Mouse (Mus musculus): Measurements from ENCODE around the gene Gm4952. TPM values are rescaled to one million over a fixed set of nuclear protein-coding genes. Genes with fewer than 3 reads are reported as not detected.

Gm4952 gene
- polyA plus RNA-seq, 1 experiment from 2014 or later: 0.09 TPM

DNA sequence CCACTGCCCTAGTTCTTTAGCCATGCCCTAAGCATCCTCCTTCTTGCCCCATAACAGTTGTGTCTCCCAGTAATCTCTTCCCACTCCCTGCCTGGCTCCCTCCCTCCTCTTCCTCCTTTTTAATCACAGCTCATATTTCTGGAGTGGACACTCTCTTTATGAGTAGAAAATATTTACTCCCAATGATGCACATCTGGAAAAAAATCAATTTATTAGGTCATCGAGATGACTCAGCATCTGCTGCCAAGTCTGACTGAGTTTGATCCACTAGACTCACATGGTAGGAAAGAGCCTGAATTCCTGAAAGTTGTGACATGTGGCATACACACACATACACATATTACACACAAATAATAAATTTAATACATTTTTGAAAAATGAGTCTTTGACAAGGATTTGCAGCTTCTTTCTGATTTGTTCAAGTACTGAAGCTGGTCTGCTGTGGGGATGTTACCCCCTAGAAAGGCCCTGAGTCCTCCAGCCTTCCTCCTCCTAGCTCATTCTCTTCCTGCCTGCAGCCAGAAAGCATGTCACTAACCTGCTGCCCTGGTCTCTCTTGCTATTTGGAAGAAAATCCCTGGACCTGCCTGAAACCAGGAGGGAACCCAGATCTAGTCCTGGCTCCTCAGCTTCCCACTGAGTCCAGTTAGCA lies 27.0 kb upstream of the Gm4952 start:
- WGBS (ENCODE audit: insufficient replicate concordance): 88% methylated on average over 1 of the region's 1 CpGs
- Histone ChIP-seq H3K36me3 (ENCODE audit: control insufficient read depth, insufficient read depth, low read length) (no peaks in the 10 kb centered on the region), H3K4me3 (ENCODE audit: low read depth, low read length) (peak overlapping the region; percentile 53; the same call in 1 of the 2 replicates), H3K9ac (ENCODE audit: low read depth, low read length) (peak overlapping the region; percentile 66), H3K4me2 (peak overlapping the region; percentile 83), H3K27ac (ENCODE audit: low read depth, low read length) (peak overlapping the region; percentile 62; the same call in 1 of the 2 replicates), H3K9me3 (replicated peaks; ENCODE audit: control insufficient read depth, low read length) (no peaks in the 10 kb centered on the region), H3K27me3 (ENCODE audit: control insufficient read depth, insufficient read depth, low read length) (no peaks in the 10 kb centered on the region), H3K4me1 (ENCODE audit: control insufficient read depth, insufficient read depth, low read length) (peaks cover 2% of the 10 kb centered on the region; the same call in 1 of the 2 replicates)
- peak; percentile 17; the same call in 1 of the 2 replicates for ATAC-seq (replicated peaks; ENCODE audit: insufficient number of reproducible peaks, low FRiP score, low TSS enrichment)

GRCm38 (mm10) chr19:12573266-12574011 lies 26.3 kb upstream of the Gm4952 start:
- H3K27ac ChIP-seq (ENCODE audit: low read depth, low read length): peak overlapping the region; percentile 74
- 0 out of 2 replicates have a peak, but pooled peaks cover 3% of the 10 kb centered on the region for H3K36me3 ChIP-seq (ENCODE audit: control insufficient read depth, insufficient read depth, low read length)
- H3K4me2 ChIP-seq: peak overlapping the region; percentile 83
- peak overlapping the region; percentile 75 for H3K9ac ChIP-seq (ENCODE audit: low read depth, low read length)
- WGBS (ENCODE audit: insufficient replicate concordance): 6% methylated on average over 14 of the region's 14 CpGs
- no peaks in the 10 kb centered on the region for H3K9me3 ChIP-seq (replicated peaks; ENCODE audit: control insufficient read depth, low read length)
- peak; percentile 98 for ATAC-seq (replicated peaks; ENCODE audit: insufficient number of reproducible peaks, low FRiP score, low TSS enrichment)
- peaks cover 2% of the 10 kb centered on the region; the same call in 1 of the 2 replicates for H3K4me1 ChIP-seq (ENCODE audit: control insufficient read depth, insufficient read depth, low read length)
- H3K4me3 ChIP-seq (ENCODE audit: low read depth, low read length): peak overlapping the region; percentile 53
- no peaks in the 10 kb centered on the region for H3K27me3 ChIP-seq (ENCODE audit: control insufficient read depth, insufficient read depth, low read length)

DNA sequence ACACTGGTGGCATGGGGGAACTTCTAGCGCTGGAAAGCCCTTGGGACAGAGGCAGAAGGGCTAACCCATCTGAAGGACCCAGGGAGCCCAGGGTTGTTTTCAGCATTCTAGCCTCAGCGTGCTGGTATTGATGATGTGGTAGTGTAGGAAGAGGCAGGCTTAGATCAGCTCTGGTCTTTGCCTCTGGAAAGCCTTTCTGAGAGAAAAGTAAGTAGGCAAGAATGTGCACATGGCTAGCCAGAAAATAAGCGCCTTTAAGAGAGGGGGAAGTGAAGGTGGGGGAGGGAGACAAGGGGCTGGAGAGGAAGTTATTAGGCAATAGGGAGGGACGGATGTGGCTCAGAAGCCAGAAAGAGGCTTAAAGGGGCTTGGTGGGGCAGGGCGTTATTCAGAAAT lies 25.8 kb upstream of the Gm4952 start:
- H3K4me1 ChIP-seq (ENCODE audit: control insufficient read depth, insufficient read depth, low read length): peaks cover 2% of the 10 kb centered on the region; the same call in 1 of the 2 replicates
- 18% methylated on average over 5 of the region's 5 CpGs for WGBS (ENCODE audit: insufficient replicate concordance)
- peak overlapping the region; percentile 83 for H3K4me2 ChIP-seq
- peak overlapping the region; percentile 74 for H3K27ac ChIP-seq (ENCODE audit: low read depth, low read length)
- H3K4me3 ChIP-seq (ENCODE audit: low read depth, low read length): peak overlapping the region; percentile 53
- no peaks in the 10 kb centered on the region for H3K9me3 ChIP-seq (replicated peaks; ENCODE audit: control insufficient read depth, low read length)
- peaks cover 3% of the 10 kb centered on the region; the same call in 1 of the 2 replicates for H3K36me3 ChIP-seq (ENCODE audit: control insufficient read depth, insufficient read depth, low read length)
- ATAC-seq (replicated peaks; ENCODE audit: insufficient number of reproducible peaks, low FRiP score, low TSS enrichment): no peak
- peak overlapping the region; percentile 75 for H3K9ac ChIP-seq (ENCODE audit: low read depth, low read length)
- H3K27me3 ChIP-seq (ENCODE audit: control insufficient read depth, insufficient read depth, low read length): no peaks in the 10 kb centered on the region

GRCm38 (mm10) chr19:12575107-12575506 lies 24.7 kb upstream of the Gm4952 start:
- no peaks in the 10 kb centered on the region for H3K9me3 ChIP-seq (replicated peaks; ENCODE audit: control insufficient read depth, low read length)
- ATAC-seq (replicated peaks; ENCODE audit: insufficient number of reproducible peaks, low FRiP score, low TSS enrichment): no peak
- no peak overlapping the region for H3K4me3 ChIP-seq (ENCODE audit: low read depth, low read length)
- H3K27ac ChIP-seq (ENCODE audit: low read depth, low read length): no peak overlapping the region
- WGBS (ENCODE audit: insufficient replicate concordance): 92% methylated on average over 7 of the region's 7 CpGs
- no peaks in the 10 kb centered on the region for H3K27me3 ChIP-seq (ENCODE audit: control insufficient read depth, insufficient read depth, low read length)
- H3K4me1 ChIP-seq (ENCODE audit: control insufficient read depth, insufficient read depth, low read length): peaks cover 2% of the 10 kb centered on the region; the same call in 1 of the 2 replicates
- peaks cover 3% of the 10 kb centered on the region; the same call in 1 of the 2 replicates for H3K36me3 ChIP-seq (ENCODE audit: control insufficient read depth, insufficient read depth, low read length)
- H3K4me2 ChIP-seq: no peak overlapping the region
- H3K9ac ChIP-seq (ENCODE audit: low read depth, low read length): no peak overlapping the region

DNA sequence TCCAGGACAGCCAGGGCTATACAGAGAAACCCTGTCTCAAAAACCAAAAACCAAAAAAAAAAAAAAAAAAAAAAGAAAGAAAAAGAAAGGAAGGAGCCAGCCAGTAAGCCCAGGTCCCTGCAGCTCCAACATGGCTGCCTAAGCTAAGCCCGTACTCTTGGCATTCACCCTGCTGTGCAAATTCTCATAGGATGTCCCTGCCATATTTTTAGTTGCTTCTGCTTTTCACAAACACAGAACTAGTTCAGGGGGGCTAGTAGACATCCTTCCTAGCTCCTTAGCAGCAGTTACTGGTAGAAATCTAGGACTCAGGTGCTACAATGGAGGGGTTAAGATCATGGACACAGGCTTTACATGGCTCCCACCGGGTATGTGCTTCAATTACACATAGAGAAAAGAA lies 24.3 kb upstream of the Gm4952 start:
- Histone ChIP-seq H3K36me3 (ENCODE audit: control insufficient read depth, insufficient read depth, low read length) (peaks cover 3% of the 10 kb centered on the region; the same call in 1 of the 2 replicates), H3K9ac (ENCODE audit: low read depth, low read length) (no peak overlapping the region), H3K9me3 (replicated peaks; ENCODE audit: control insufficient read depth, low read length) (no peaks in the 10 kb centered on the region), H3K27ac (ENCODE audit: low read depth, low read length) (no peak overlapping the region), H3K27me3 (ENCODE audit: control insufficient read depth, insufficient read depth, low read length) (no peaks in the 10 kb centered on the region), H3K4me3 (ENCODE audit: low read depth, low read length) (no peak overlapping the region), H3K4me2 (no peak overlapping the region), H3K4me1 (ENCODE audit: control insufficient read depth, insufficient read depth, low read length) (peaks cover 2% of the 10 kb centered on the region; the same call in 1 of the 2 replicates)
- ATAC-seq (replicated peaks; ENCODE audit: insufficient number of reproducible peaks, low FRiP score, low TSS enrichment): no peak
- WGBS (ENCODE audit: insufficient replicate concordance): 92% methylated on average over 2 of the region's 2 CpGs

DNA sequence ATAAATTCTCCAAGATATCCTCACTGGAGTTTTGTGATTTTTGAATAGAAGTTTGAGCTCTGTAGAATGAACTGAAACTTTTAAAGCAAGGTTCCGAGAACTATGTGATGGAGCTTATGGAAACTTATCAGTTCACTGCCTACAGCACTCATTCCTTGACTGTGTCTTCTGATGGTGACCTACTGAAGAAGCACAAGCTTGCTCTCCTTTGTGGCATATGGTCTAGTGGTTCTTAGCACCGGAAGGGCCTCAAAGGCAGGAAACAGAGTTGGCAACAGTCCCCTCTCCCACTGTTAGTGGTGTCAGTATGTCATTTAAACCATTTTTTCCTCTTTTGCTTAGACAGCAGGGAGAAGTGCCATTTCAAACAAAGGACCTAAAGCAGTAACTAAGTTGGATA lies 23.1 kb upstream of the Gm4952 start:
- ATAC-seq (replicated peaks; ENCODE audit: insufficient number of reproducible peaks, low FRiP score, low TSS enrichment): no peak
- H3K36me3 ChIP-seq (ENCODE audit: control insufficient read depth, insufficient read depth, low read length): peaks cover 3% of the 10 kb centered on the region; the same call in 1 of the 2 replicates
- WGBS (ENCODE audit: insufficient replicate concordance): 78% methylated on average over 2 of the region's 2 CpGs

GRCm38 (mm10) chr19:12585310-12585709 lies 14.5 kb upstream of the Gm4952 start:
- ATAC-seq (replicated peaks; ENCODE audit: insufficient number of reproducible peaks, low FRiP score, low TSS enrichment): no peak
- H3K9ac ChIP-seq (ENCODE audit: low read depth, low read length): no peak overlapping the region
- H3K9me3 ChIP-seq (replicated peaks; ENCODE audit: control insufficient read depth, low read length): no peaks in the 10 kb centered on the region
- 0 out of 2 replicates have a peak, but pooled peaks cover 2% of the 10 kb centered on the region for H3K36me3 ChIP-seq (ENCODE audit: control insufficient read depth, insufficient read depth, low read length)
- no peaks in the 10 kb centered on the region for H3K4me1 ChIP-seq (ENCODE audit: control insufficient read depth, insufficient read depth, low read length)
- no peaks in the 10 kb centered on the region for H3K27me3 ChIP-seq (ENCODE audit: control insufficient read depth, insufficient read depth, low read length)
- H3K4me2 ChIP-seq: no peak overlapping the region
- no peak overlapping the region for H3K4me3 ChIP-seq (ENCODE audit: low read depth, low read length)
- no peak overlapping the region for H3K27ac ChIP-seq (ENCODE audit: low read depth, low read length)
- 54% methylated on average over 4 of the region's 4 CpGs for WGBS (ENCODE audit: insufficient replicate concordance)

More for the DNA sequence above, 23.1 kb upstream of the Gm4952 start:
- Histone ChIP-seq H3K9me3 (replicated peaks; ENCODE audit: control insufficient read depth, low read length) (no peaks in the 10 kb centered on the region), H3K4me2 (no peak overlapping the region), H3K4me1 (ENCODE audit: control insufficient read depth, insufficient read depth, low read length) (peaks cover 2% of the 10 kb centered on the region; the same call in 1 of the 2 replicates), H3K9ac (ENCODE audit: low read depth, low read length) (no peak overlapping the region), H3K27me3 (ENCODE audit: control insufficient read depth, insufficient read depth, low read length) (no peaks in the 10 kb centered on the region), H3K27ac (ENCODE audit: low read depth, low read length) (no peak overlapping the region), H3K4me3 (ENCODE audit: low read depth, low read length) (no peak overlapping the region)

DNA sequence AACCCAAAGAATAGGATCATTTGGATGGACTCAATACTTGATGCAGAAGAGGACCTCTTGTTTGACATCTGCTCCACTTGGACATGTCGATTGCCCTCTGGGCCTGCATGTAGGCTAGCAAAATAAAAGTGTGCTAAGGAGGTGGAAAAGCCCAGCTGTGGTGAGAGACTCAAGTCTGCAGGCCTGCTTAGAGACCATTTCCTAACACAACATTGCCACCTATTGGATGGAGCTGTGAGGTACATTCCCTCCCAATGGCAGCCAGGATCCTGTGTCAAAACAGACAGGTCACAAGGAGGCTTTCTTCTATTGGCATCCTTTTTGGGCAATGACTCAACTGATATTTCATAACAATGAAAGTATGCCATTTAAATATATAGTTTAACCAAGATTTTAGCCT lies 7.9 kb upstream of the Gm4952 start:
- H3K27me3 ChIP-seq (ENCODE audit: control insufficient read depth, insufficient read depth, low read length): peaks cover 3% of the 10 kb centered on the region
- H3K9me3 ChIP-seq (replicated peaks; ENCODE audit: control insufficient read depth, low read length): no peaks in the 10 kb centered on the region
- H3K9ac ChIP-seq (ENCODE audit: low read depth, low read length): no peak overlapping the region
- no peak overlapping the region for H3K27ac ChIP-seq (ENCODE audit: low read depth, low read length)
- H3K4me1 ChIP-seq (ENCODE audit: control insufficient read depth, insufficient read depth, low read length): no peaks in the 10 kb centered on the region; the same call in 1 of the 2 replicates
- 0 out of 2 replicates have a peak, but pooled peaks have one; percentile 33 for ATAC-seq (replicated peaks; ENCODE audit: insufficient number of reproducible peaks, low FRiP score, low TSS enrichment)
- no peak overlapping the region for H3K4me2 ChIP-seq
- 3% methylated on average over 1 of the region's 1 CpGs for WGBS (ENCODE audit: insufficient replicate concordance)
- H3K36me3 ChIP-seq (ENCODE audit: control insufficient read depth, insufficient read depth, low read length): 0 out of 2 replicates have a peak, but pooled peaks cover 2% of the 10 kb centered on the region
- no peak overlapping the region for H3K4me3 ChIP-seq (ENCODE audit: low read depth, low read length)
